Comparison of ENCODE assay signal across 36 mouse cellular contexts in the genomic region with DNA sequence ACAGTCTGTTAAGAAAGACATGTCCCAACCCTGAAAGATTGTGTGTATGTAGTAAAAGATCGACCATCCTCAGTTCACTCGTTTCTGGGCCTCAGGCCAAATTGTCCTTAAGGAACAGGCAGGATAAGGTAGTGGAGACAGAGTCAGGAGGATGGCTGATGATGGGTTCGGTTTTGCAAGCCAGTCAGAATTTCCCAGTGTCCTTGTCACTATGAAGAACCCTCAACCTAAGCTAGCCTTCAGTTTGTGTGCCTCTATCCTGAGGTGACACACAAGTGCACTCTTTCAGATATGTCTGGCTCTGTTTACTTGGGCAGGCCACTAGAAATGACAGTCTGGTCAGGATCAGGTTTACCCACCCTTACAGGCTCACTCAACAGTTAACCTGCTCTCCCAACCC. TPM values are rescaled to one million over a fixed set of nuclear protein-coding genes. Genes with fewer than 3 reads are reported as not detected.
"Had no signal": no experiment of that assay in that cellular context is flagged by ENCODE, and none has a peak within 500 bp of the region (broad histone marks: within the 10 kb centered on the region; RNA-seq: fewer than 3 reads in every experiment).

No protein-coding gene starts in this region.

- H3K27ac ChIP-seq: left cerebral cortex, adult 2 months; limb, embryonic 10.5 days; limb, embryonic 12.5 days; limb, embryonic 13.5 days; limb, embryonic 15.5 days; liver, embryonic 12.5 days; liver, embryonic 13.5 days; liver, embryonic 14.5 days; liver, embryonic 15.5 days; lung, embryonic 15.5 days; macrophage; midbrain, embryonic 10.5 days; midbrain, embryonic 12.5 days; midbrain, embryonic 15.5 days had no signal

- ATAC-seq: liver, embryonic 12.5 days; liver, postnatal 0 days; lung, postnatal 0 days; midbrain, embryonic 15.5 days; midbrain, embryonic 16.5 days had no signal

- H3K4me3 ChIP-seq: left cerebral cortex, adult 2 months; limb, embryonic 10.5 days; limb, embryonic 12.5 days; limb, embryonic 13.5 days; limb, embryonic 15.5 days; liver, embryonic 12.5 days; liver, embryonic 13.5 days; liver, embryonic 15.5 days; lung, embryonic 15.5 days; megakaryocyte, embryonic 14.5 days; midbrain, embryonic 10.5 days; midbrain, embryonic 12.5 days; midbrain, embryonic 15.5 days; myocyte had no signal

- H3K27me3 ChIP-seq: limb, embryonic 12.5 days; limb, embryonic 13.5 days; limb, embryonic 15.5 days; liver, embryonic 12.5 days; liver, embryonic 13.5 days; liver, embryonic 15.5 days; lung, embryonic 15.5 days; megakaryocyte, embryonic 14.5 days; midbrain, embryonic 12.5 days; midbrain, embryonic 15.5 days had no signal

- H3K4me1 ChIP-seq: limb, embryonic 10.5 days; limb, embryonic 12.5 days; limb, embryonic 13.5 days; limb, embryonic 15.5 days; liver, embryonic 15.5 days; lung, embryonic 15.5 days had no signal

- H3K4me2 ChIP-seq: limb, embryonic 12.5 days; limb, embryonic 13.5 days; limb, embryonic 15.5 days; liver, embryonic 11.5 days; liver, embryonic 12.5 days; liver, embryonic 13.5 days; liver, embryonic 15.5 days; lung, embryonic 14.5 days; lung, embryonic 15.5 days; midbrain, embryonic 12.5 days; midbrain, embryonic 15.5 days had no signal

- DNase-seq: left cerebral cortex, postnatal 4 days; liver; liver, embryonic 13.5 days; liver, postnatal 0 days; lung, adult 2 months; lung, embryonic 14.5 days; lung, postnatal 10 days; lung, postnatal 14 days; lung, postnatal 36 days; lung, postnatal 4 days; midbrain, embryonic 14.5 days had no signal

- H3K9ac ChIP-seq: limb, embryonic 12.5 days; limb, embryonic 13.5 days; limb, embryonic 15.5 days; liver, embryonic 12.5 days; liver, embryonic 13.5 days; liver, embryonic 14.5 days; liver, embryonic 15.5 days; liver, postnatal 0 days; lung, embryonic 14.5 days; lung, embryonic 15.5 days; midbrain, embryonic 12.5 days; midbrain, embryonic 15.5 days had no signal

- H3K9me3 ChIP-seq: limb, embryonic 10.5 days; limb, embryonic 12.5 days; limb, embryonic 13.5 days; limb, embryonic 15.5 days; liver, embryonic 12.5 days; liver, embryonic 13.5 days; liver, embryonic 15.5 days; lung, embryonic 15.5 days; megakaryocyte, embryonic 14.5 days; midbrain, embryonic 10.5 days; midbrain, embryonic 12.5 days; midbrain, embryonic 15.5 days had no signal

RNA-seq across cellular contexts. Expression of gene Drd1, which starts 47.8 kb away (rescaled TPM):
- total RNA-seq: liver, adult 2 months; megakaryocyte progenitor cell, adult 5-6 weeks; megakaryocyte, adult 5-6 weeks; megakaryocyte-erythroid progenitor cell, adult 5-6 weeks; monocyte, adult 5-6 weeks had no signal
- polyA plus RNA-seq: limb, embryonic 10.5 days; limb, embryonic 11.5 days; limb, embryonic 12.5 days; limb, embryonic 13.5 days; liver, adult 2 months; liver, embryonic 11.5 days; liver, embryonic 12.5 days; liver, embryonic 13.5 days; liver, embryonic 14.5 days; liver, embryonic 15.5 days; liver, embryonic 16.5 days; liver, postnatal 0 days; lung, adult 2 months; myocyte had no signal
